Mouse (Mus musculus) hindbrain, embryonic 15.5 days (tissue): ENCODE measurements around the gene Rtn2. TPM values are rescaled to one million over a fixed set of nuclear protein-coding genes. Genes with fewer than 3 reads are reported as not detected.
A peak's percentile ranks its signal among the peaks of the same experiment; 100 is the strongest.

Experiments
- ATAC-seq: fragments of 200-750 bp; cut with Nextera tagmentation; 2 replicates; pipeline ENCODE4 v1.8.0; 2017; ENCODE audit warnings: low read depth, moderate number of reproducible peaks, moderate TSS enrichment; ENCODE audit not compliant: low FRiP score
- H3K27ac ChIP-seq: fragments of 300-500 bp; sonication (generic); replicated peaks from 2 replicates; pipeline ENCODE4 v1.5.1; 2015; ENCODE audit warnings: mild to moderate bottlenecking, inconsistent platforms
- H3K27me3 ChIP-seq: fragments of 300-500 bp; sonication (generic); 2 replicates; pipeline ENCODE4 v1.6.1; 2015; ENCODE audit warnings: control low read depth, inconsistent platforms
- H3K36me3 ChIP-seq: fragments of 300-500 bp; sonication (generic); 2 replicates; pipeline ENCODE4 v1.6.1; 2015; ENCODE audit warnings: control low read depth, inconsistent platforms
- H3K4me1 ChIP-seq: fragments of 300-500 bp; sonication (generic); replicated peaks from 2 replicates; pipeline ENCODE4 v1.6.1; 2015; ENCODE audit warnings: control low read depth, inconsistent platforms
- H3K4me2 ChIP-seq: fragments of 300-500 bp; sonication (generic); 2 replicates; pipeline ENCODE4 v1.6.1; 2015; ENCODE audit warnings: moderate library complexity, mild to moderate bottlenecking, inconsistent platforms
- H3K4me3 ChIP-seq: fragments of 300-500 bp; sonication (generic); 2 replicates; pipeline ENCODE4 v1.5.1; 2015; ENCODE audit warnings: mild to moderate bottlenecking, inconsistent platforms
- H3K9ac ChIP-seq: fragments of 300-500 bp; sonication (generic); 2 replicates; pipeline ENCODE4 v1.6.1; 2015; ENCODE audit warnings: inconsistent platforms
- H3K9me3 ChIP-seq: fragments of 300-500 bp; sonication (generic); 2 replicates; pipeline ENCODE4 v1.6.1; 2016; ENCODE audit warnings: control low read depth, inconsistent platforms
- WGBS: fragments of 180-500 bp; shearing (Covaris S2); methylation state at CpG from one replicate; pipeline ENCODE4 v1.1.7; 2015; 5-methylcytosine and 5-hydroxymethylcytosine counted together
- polyA plus RNA-seq: library from polyadenylated mRNA; unstranded; fragments of >200 nt; fragmentation: Nextera tagmentation; extraction: Ambion mirVana; gene quantifications from 2 replicates; pipeline ENCODE4 v1.2.1, GENCODE M21; 2015

Rtn2 gene
- polyA plus RNA-seq, 1 experiment from 2014 or later: 130 TPM

- Histone ChIP-seq H3K9ac (no peak overlapping the region), H3K9me3 (no peaks in the 10 kb centered on the region), H3K4me2 (no peak overlapping the region), H3K27ac (no peak overlapping the region), H3K27me3 (no peaks in the 10 kb centered on the region), H3K4me3 (no peak overlapping the region), H3K36me3 (0 out of 2 replicates have a peak, but pooled peaks cover 14% of the 10 kb centered on the region), H3K4me1 (no peaks in the 10 kb centered on the region)
- no peak for ATAC-seq
- 98% methylated on average over 2 of the region's 2 CpGs for WGBS
Observed at GRCm38 (mm10) chr7:19247511-19247910, 34.9 kb upstream of the Rtn2 start.

GRCm38 (mm10) chr7:19252078-19252477, 30.3 kb upstream of the Rtn2 start:
- Histone ChIP-seq H3K27ac (no peak overlapping the region), H3K9ac (no peak overlapping the region), H3K4me3 (no peak overlapping the region), H3K27me3 (no peaks in the 10 kb centered on the region), H3K9me3 (no peaks in the 10 kb centered on the region), H3K4me1 (no peaks in the 10 kb centered on the region), H3K36me3 (no peaks in the 10 kb centered on the region), H3K4me2 (no peak overlapping the region)
- ATAC-seq: no peak
- 87% methylated on average over 4 of the region's 4 CpGs for WGBS

GRCm38 (mm10) chr7:19253437-19253836, 29.0 kb upstream of the Rtn2 start:
- no peak overlapping the region for H3K4me3 ChIP-seq
- no peaks in the 10 kb centered on the region for H3K9me3 ChIP-seq
- no peak overlapping the region for H3K9ac ChIP-seq
- WGBS: 71% methylated on average over 5 of the region's 5 CpGs
- peaks cover 12% of the 10 kb centered on the region for H3K36me3 ChIP-seq
- no peak overlapping the region for H3K4me2 ChIP-seq
- no peaks in the 10 kb centered on the region for H3K4me1 ChIP-seq
- H3K27ac ChIP-seq: no peak overlapping the region
- ATAC-seq: no peak
- no peaks in the 10 kb centered on the region for H3K27me3 ChIP-seq

GRCm38 (mm10) chr7:19255395-19255794, 27.0 kb upstream of the Rtn2 start:
- Histone ChIP-seq H3K27ac (no peak overlapping the region), H3K36me3 (peaks cover 24% of the 10 kb centered on the region), H3K4me3 (no peak overlapping the region), H3K4me1 (no peaks in the 10 kb centered on the region), H3K9ac (no peak overlapping the region), H3K27me3 (no peaks in the 10 kb centered on the region), H3K4me2 (no peak overlapping the region), H3K9me3 (no peaks in the 10 kb centered on the region)
- 84% methylated on average over 17 of the region's 17 CpGs for whole genome bisulfite sequencing
- ATAC-seq: no peak

GRCm38 (mm10) chr7:19256567-19256966, 25.9 kb upstream of the Rtn2 start:
- Histone ChIP-seq H3K27me3 (no peaks in the 10 kb centered on the region), H3K9ac (no peak overlapping the region), H3K9me3 (no peaks in the 10 kb centered on the region), H3K4me1 (no peaks in the 10 kb centered on the region), H3K27ac (no peak overlapping the region), H3K4me2 (no peak overlapping the region), H3K36me3 (peaks cover 29% of the 10 kb centered on the region), H3K4me3 (no peak overlapping the region)
- no peak for ATAC-seq
- WGBS: 94% methylated on average over 7 of the region's 7 CpGs

- Histone ChIP-seq H3K9me3 (no peaks in the 10 kb centered on the region), H3K4me2 (no peak overlapping the region), H3K27me3 (no peaks in the 10 kb centered on the region), H3K27ac (no peak overlapping the region), H3K36me3 (peaks cover 29% of the 10 kb centered on the region), H3K9ac (no peak overlapping the region), H3K4me3 (no peak overlapping the region), H3K4me1 (no peaks in the 10 kb centered on the region)
- WGBS: 33% methylated on average over 11 of the region's 11 CpGs
- ATAC-seq: peak; percentile 61
Observed at GRCm38 (mm10) chr7:19257390-19258022, 24.9 kb upstream of the Rtn2 start.

- Histone ChIP-seq H3K4me3 (no peak overlapping the region), H3K27ac (no peak overlapping the region), H3K27me3 (no peaks in the 10 kb centered on the region), H3K4me1 (no peaks in the 10 kb centered on the region), H3K9me3 (no peaks in the 10 kb centered on the region), H3K4me2 (no peak overlapping the region), H3K36me3 (peaks cover 38% of the 10 kb centered on the region), H3K9ac (no peak overlapping the region)
- no peak for ATAC-seq
- WGBS: 76% methylated on average over 3 of the region's 3 CpGs
Observed at GRCm38 (mm10) chr7:19258336-19258735, 24.1 kb upstream of the Rtn2 start.

GRCm38 (mm10) chr7:19265147-19265546, 17.3 kb upstream of the Rtn2 start:
- ATAC-seq: no peak
- peaks cover 27% of the 10 kb centered on the region for H3K36me3 ChIP-seq
- no peak overlapping the region for H3K4me2 ChIP-seq
- 90% methylated on average over 7 of the region's 7 CpGs for WGBS
- peaks cover 14% of the 10 kb centered on the region for H3K4me1 ChIP-seq
- no peaks in the 10 kb centered on the region for H3K27me3 ChIP-seq
- H3K27ac ChIP-seq: no peak overlapping the region
- no peaks in the 10 kb centered on the region for H3K9me3 ChIP-seq
- no peak overlapping the region for H3K9ac ChIP-seq
- no peak overlapping the region for H3K4me3 ChIP-seq

GRCm38 (mm10) chr7:19265928-19266822, 16.2 kb upstream of the Rtn2 start:
- no peak overlapping the region for H3K27ac ChIP-seq
- no peak overlapping the region for H3K4me2 ChIP-seq
- H3K4me3 ChIP-seq: no peak overlapping the region
- no peaks in the 10 kb centered on the region for H3K9me3 ChIP-seq
- H3K9ac ChIP-seq: no peak overlapping the region
- H3K27me3 ChIP-seq: no peaks in the 10 kb centered on the region
- ATAC-seq: no peak
- H3K4me1 ChIP-seq: peaks cover 24% of the 10 kb centered on the region
- WGBS: 79% methylated on average over 10 of the region's 10 CpGs
- H3K36me3 ChIP-seq: peaks cover 20% of the 10 kb centered on the region

- WGBS: 71% methylated on average over 10 of the region's 10 CpGs
- H3K27me3 ChIP-seq: no peaks in the 10 kb centered on the region
- H3K4me2 ChIP-seq: no peak overlapping the region
- H3K9me3 ChIP-seq: no peaks in the 10 kb centered on the region
- no peak overlapping the region for H3K27ac ChIP-seq
- peaks cover 24% of the 10 kb centered on the region for H3K4me1 ChIP-seq
- ATAC-seq: no peak
- peaks cover 20% of the 10 kb centered on the region for H3K36me3 ChIP-seq
- no peak overlapping the region for H3K4me3 ChIP-seq
- 0 out of 2 replicates have a peak overlapping the region, but pooled peaks have one; percentile 4 for H3K9ac ChIP-seq
Observed at GRCm38 (mm10) chr7:19267051-19267450, 15.4 kb upstream of the Rtn2 start.

- Histone ChIP-seq H3K4me1 (peaks cover 24% of the 10 kb centered on the region), H3K4me2 (peak overlapping the region; percentile 97), H3K27ac (peak overlapping the region; percentile 88), H3K9ac (peak overlapping the region; percentile 93; the same call in 1 of the 2 replicates), H3K4me3 (peak overlapping the region; percentile 99), H3K9me3 (no peaks in the 10 kb centered on the region), H3K27me3 (no peaks in the 10 kb centered on the region), H3K36me3 (peaks cover 5% of the 10 kb centered on the region)
- ATAC-seq: no peak
- 55% methylated on average over 10 of the region's 10 CpGs for WGBS
Observed at GRCm38 (mm10) chr7:19268993-19269681, 13.3 kb upstream of the Rtn2 start.
